Mouse (Mus musculus): ENCODE data around the gene Pbx1.

The Pbx1 gene

GRCm38 (mm10) chr1:168383832-168384593 is 48.1 kb downstream of the Pbx1 start:
- DNase-seq (ENCODE audit: low read depth, low spot score), result no peak

- peak; percentile 84 for DNase-seq (ENCODE audit: low read depth, low spot score)
These were observed 49.3 kb downstream of the Pbx1 start for GRCm38 (mm10) chr1:168382823-168383157.

GRCm38 (mm10) chr1:168382106-168382822 is 49.8 kb downstream of the Pbx1 start:
- DNase-seq (ENCODE audit: low read depth, low spot score), result peak; percentile 68

- DNase-seq (ENCODE audit: low read depth, low spot score), result no peak
These were observed 50.6 kb downstream of the Pbx1 start for GRCm38 (mm10) chr1:168381451-168381850.

- DNase-seq (ENCODE audit: low read depth, low spot score), result no peak
These were observed 51.8 kb downstream of the Pbx1 start for GRCm38 (mm10) chr1:168380241-168380770.

- DNase-seq (ENCODE audit: low read depth, low spot score), result no peak
These were observed 54.4 kb downstream of the Pbx1 start for GRCm38 (mm10) chr1:168377650-168378049.

- peak; percentile 61 for DNase-seq (ENCODE audit: low read depth, low spot score)
These were observed 55.7 kb downstream of the Pbx1 start for GRCm38 (mm10) chr1:168376330-168376729.

GRCm38 (mm10) chr1:168374953-168375600 is 57.0 kb downstream of the Pbx1 start:
- no peak for DNase-seq (ENCODE audit: low read depth, low spot score)

- DNase-seq (ENCODE audit: low read depth, low spot score), result no peak
These were observed 60.0 kb downstream of the Pbx1 start for GRCm38 (mm10) chr1:168372089-168372488.

GRCm38 (mm10) chr1:168370966-168371365 is 61.1 kb downstream of the Pbx1 start:
- no peak for DNase-seq (ENCODE audit: low read depth, low spot score)

- no peak for DNase-seq (ENCODE audit: low read depth, low spot score)
These were observed 65.8 kb downstream of the Pbx1 start for GRCm38 (mm10) chr1:168366261-168366660.

- no peak for DNase-seq (ENCODE audit: low read depth, low spot score)
These were observed 67.7 kb downstream of the Pbx1 start for GRCm38 (mm10) chr1:168364325-168364724.

- no peak for DNase-seq (ENCODE audit: low read depth, low spot score)
These were observed 69.0 kb downstream of the Pbx1 start for GRCm38 (mm10) chr1:168363053-168363452.

GRCm38 (mm10) chr1:168362464-168362863 is 69.6 kb downstream of the Pbx1 start:
- DNase-seq (ENCODE audit: low read depth, low spot score), result no peak

- peak; percentile 93 for DNase-seq (ENCODE audit: low read depth, low spot score)
These were observed 74.1 kb downstream of the Pbx1 start for GRCm38 (mm10) chr1:168357680-168358611.

GRCm38 (mm10) chr1:168356970-168357441 is 75.1 kb downstream of the Pbx1 start:
- peak; percentile 70 for DNase-seq (ENCODE audit: low read depth, low spot score)

- DNase-seq (ENCODE audit: low read depth, low spot score), result peak; percentile 20
These were observed 76.0 kb downstream of the Pbx1 start for GRCm38 (mm10) chr1:168355985-168356556.

- no peak for DNase-seq (ENCODE audit: low read depth, low spot score)
These were observed 77.1 kb downstream of the Pbx1 start for GRCm38 (mm10) chr1:168354934-168355333.

GRCm38 (mm10) chr1:168348036-168348784 is 83.9 kb downstream of the Pbx1 start:
- no peak for DNase-seq (ENCODE audit: low read depth, low spot score)

- DNase-seq (ENCODE audit: low read depth, low spot score), result no peak
These were observed 87.2 kb downstream of the Pbx1 start for GRCm38 (mm10) chr1:168344918-168345317.

Data from ES-CJ7 (cell line).